Mouse (Mus musculus): ENCODE data around the gene Mpzl2. TPM values are rescaled to one million over a fixed set of nuclear protein-coding genes. Genes with fewer than 3 reads are reported as not detected.

Gene Mpzl2
- total RNA-seq (2017) = 0.31 and 3.3 TPM in 2 replicates

- ATAC-seq (replicated peaks in 1 of 2; ENCODE audit: insufficient read depth in 1 of 2, low FRiP score in 2 of 2, low TSS enrichment in 1 of 2, low read depth in 1 of 2, poor library complexity in 2 of 2, severe bottlenecking in 2 of 2) = no peak
Measured at GRCm38 (mm10) chr9:45039499-45039898, at the start of gene Mpzl2. Mpzl2 (plus strand) TSS chr9:45039799.

GRCm38 (mm10) chr9:44991821-44992220 is 47.8 kb upstream of the Mpzl2 start:
- ATAC-seq (replicated peaks in 1 of 2; ENCODE audit: insufficient read depth in 1 of 2, low FRiP score in 2 of 2, low TSS enrichment in 1 of 2, low read depth in 1 of 2, poor library complexity in 2 of 2, severe bottlenecking in 2 of 2) = no peak

GRCm38 (mm10) chr9:44992271-44992670 is 47.3 kb upstream of the Mpzl2 start:
- no peak for ATAC-seq (replicated peaks in 1 of 2; ENCODE audit: insufficient read depth in 1 of 2, low FRiP score in 2 of 2, low TSS enrichment in 1 of 2, low read depth in 1 of 2, poor library complexity in 2 of 2, severe bottlenecking in 2 of 2)

- no peak for ATAC-seq (replicated peaks in 1 of 2; ENCODE audit: insufficient read depth in 1 of 2, low FRiP score in 2 of 2, low TSS enrichment in 1 of 2, low read depth in 1 of 2, poor library complexity in 2 of 2, severe bottlenecking in 2 of 2)
Measured at GRCm38 (mm10) chr9:44993268-44993667, 46.3 kb upstream of the Mpzl2 start.

DNA sequence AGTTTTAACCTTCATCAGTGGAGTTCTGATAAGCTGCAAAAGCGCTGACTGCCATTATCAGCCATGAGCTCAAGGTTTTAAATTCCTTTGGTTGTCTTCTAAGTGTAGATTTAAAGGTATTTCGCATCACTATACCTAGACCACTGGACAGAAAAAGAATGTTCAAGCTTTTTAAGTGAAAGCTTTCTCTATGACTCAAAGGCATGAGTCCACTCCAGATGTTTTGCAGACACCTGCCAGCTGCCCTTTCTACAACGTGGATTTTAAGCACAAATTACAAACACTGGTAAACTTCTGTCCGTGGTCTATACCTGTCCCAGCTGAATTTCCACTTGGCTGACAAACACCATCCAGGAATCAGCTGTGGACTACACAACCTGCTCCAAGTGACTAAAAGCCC is 44.6 kb upstream of the Mpzl2 start:
- ATAC-seq (replicated peaks in 1 of 2; ENCODE audit: insufficient read depth in 1 of 2, low FRiP score in 2 of 2, low TSS enrichment in 1 of 2, low read depth in 1 of 2, poor library complexity in 2 of 2, severe bottlenecking in 2 of 2) = no peak

DNA sequence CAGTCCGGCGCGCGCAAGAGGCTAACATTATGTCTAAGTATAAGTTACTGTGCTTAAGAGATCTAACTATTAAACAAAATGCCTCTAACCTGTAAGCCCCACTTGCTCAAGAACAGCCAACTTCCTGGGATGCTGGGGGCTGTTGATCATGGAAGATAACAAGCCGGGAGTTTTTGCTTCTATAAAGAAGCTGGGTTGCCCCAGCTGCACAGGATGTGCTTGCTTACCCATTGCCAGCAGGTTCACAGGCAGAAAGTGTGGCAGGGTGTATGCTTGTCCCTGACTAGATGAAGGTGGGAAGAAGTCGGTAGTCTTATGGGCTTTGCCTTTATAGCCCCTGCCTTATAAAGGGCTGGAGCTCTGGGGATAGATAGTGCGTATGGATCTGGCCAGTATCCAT is 43.0 kb upstream of the Mpzl2 start:
- no peak for ATAC-seq (replicated peaks in 1 of 2; ENCODE audit: insufficient read depth in 1 of 2, low FRiP score in 2 of 2, low TSS enrichment in 1 of 2, low read depth in 1 of 2, poor library complexity in 2 of 2, severe bottlenecking in 2 of 2)

DNA sequence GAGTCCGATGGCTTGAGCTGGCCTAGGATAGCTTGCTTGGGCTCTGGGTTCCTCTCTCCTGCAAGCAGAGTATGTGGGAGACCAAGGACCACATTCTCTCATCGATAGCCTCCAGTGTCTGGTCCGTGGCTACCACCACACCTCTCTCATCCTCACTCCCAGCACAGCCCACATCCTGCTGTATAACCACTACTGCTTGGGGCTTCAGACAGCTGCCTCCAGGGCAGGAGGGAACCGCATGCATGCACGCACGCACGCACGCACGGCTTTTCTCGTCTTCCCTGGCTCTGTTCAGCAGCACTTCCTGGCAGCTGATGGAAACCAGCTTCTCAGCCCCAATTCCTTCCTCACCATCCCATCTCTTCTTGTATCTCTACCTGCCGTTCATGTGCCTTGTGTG is 41.5 kb upstream of the Mpzl2 start:
- ATAC-seq (replicated peaks in 1 of 2; ENCODE audit: insufficient read depth in 1 of 2, low FRiP score in 2 of 2, low TSS enrichment in 1 of 2, low read depth in 1 of 2, poor library complexity in 2 of 2, severe bottlenecking in 2 of 2) = peak in 1 of 2 experiments; percentile 32; a peak in 1 of 4 replicates

DNA sequence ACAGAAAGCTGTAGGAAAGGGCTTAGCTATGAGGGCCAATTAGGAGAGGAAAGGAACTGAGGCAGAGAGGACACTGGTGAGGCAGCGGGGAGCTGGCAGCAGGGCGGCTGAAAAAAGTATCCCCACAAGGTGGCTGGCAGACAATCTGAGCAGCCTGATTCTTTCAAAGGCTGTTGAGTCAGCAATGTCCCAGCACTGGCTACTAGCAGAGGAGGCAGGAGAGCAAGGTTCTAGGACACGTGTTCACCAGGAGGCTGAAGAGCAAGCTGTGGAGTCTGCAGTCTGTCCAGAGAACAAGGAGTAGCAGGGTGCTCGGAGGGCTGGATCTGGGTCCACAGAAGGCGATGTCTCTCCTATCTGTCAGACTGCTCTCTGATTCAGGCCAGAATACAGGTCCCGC is 40.4 kb upstream of the Mpzl2 start:
- ATAC-seq (replicated peaks in 1 of 2; ENCODE audit: insufficient read depth in 1 of 2, low FRiP score in 2 of 2, low TSS enrichment in 1 of 2, low read depth in 1 of 2, poor library complexity in 2 of 2, severe bottlenecking in 2 of 2) = no peak; a peak in 1 of 4 replicates

- no peak for ATAC-seq (replicated peaks in 1 of 2; ENCODE audit: insufficient read depth in 1 of 2, low FRiP score in 2 of 2, low TSS enrichment in 1 of 2, low read depth in 1 of 2, poor library complexity in 2 of 2, severe bottlenecking in 2 of 2)
Measured at GRCm38 (mm10) chr9:44999776-45000175, 39.8 kb upstream of the Mpzl2 start.

DNA sequence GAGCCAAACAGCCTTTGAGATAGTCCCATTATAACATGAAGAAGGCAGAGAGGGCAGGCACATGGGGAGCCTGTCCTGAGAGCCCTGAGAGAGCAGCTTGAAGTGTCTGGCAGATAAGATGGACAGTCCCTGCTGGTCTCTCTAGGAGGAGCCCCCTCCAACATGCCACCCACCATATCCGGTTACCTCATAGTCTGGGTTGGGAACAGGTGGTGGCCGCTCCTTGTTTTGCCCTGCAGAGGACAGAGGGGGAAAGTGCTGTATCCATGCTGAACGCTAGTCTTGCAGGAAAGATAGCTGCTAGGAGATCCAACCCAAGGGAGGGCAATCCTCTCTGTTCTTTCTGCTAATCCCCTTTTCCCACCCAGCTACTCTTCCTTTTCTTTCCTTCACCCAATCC is 39.4 kb upstream of the Mpzl2 start:
- no peak for ATAC-seq (replicated peaks in 1 of 2; ENCODE audit: insufficient read depth in 1 of 2, low FRiP score in 2 of 2, low TSS enrichment in 1 of 2, low read depth in 1 of 2, poor library complexity in 2 of 2, severe bottlenecking in 2 of 2)

- no peak for ATAC-seq (replicated peaks in 1 of 2; ENCODE audit: insufficient read depth in 1 of 2, low FRiP score in 2 of 2, low TSS enrichment in 1 of 2, low read depth in 1 of 2, poor library complexity in 2 of 2, severe bottlenecking in 2 of 2)
Measured at GRCm38 (mm10) chr9:45007404-45007803, 32.2 kb upstream of the Mpzl2 start.

GRCm38 (mm10) chr9:45008342-45008741 is 31.3 kb upstream of the Mpzl2 start:
- ATAC-seq (replicated peaks in 1 of 2; ENCODE audit: insufficient read depth in 1 of 2, low FRiP score in 2 of 2, low TSS enrichment in 1 of 2, low read depth in 1 of 2, poor library complexity in 2 of 2, severe bottlenecking in 2 of 2) = no peak

DNA sequence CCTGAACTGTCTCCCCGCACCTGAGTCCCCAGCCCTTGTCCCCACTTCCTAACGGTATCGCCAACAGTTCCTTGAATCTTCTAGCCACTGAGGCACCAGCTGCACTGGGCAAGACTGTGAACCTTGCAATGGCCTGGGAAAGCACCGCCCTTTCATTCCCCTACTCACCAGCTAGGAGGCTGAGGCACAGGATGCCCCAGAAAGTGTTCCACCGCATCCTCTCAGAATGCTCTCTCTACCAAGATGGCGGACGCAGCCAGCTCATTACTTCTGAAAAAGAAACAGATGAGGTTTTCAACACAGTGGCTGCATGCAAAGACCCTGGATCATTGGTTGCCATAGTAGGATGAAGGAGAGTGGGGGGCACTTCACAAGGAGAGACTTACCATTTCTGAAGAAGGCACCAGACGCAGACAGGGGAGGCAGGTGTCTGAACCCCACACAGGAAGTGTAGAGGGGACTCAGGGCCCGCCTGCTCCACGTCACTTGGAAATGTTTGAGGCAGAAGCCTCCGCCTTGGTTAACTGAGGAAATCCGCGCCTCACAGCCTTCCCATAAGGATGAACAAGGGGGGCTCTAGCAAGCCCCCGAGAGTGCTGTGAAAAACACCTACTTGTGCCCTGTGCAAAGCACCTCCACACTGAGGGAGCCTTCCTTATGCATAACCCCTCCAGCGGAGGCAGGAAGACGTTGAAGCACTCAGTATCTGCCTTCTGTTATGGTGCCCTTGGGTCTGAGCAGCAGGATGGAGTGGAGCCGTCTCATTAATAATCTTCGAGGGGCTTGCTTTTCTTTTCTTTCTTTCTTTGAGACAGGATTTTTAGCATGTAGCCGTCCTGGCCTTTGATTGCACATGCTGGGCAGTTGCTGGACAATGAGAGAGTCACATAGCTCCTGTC is 30.2 kb upstream of the Mpzl2 start, which contains the start of gene Cd3e:
Cd3e (minus strand) TSS at position 448 of the 899 bp plus-strand sequence.
- ATAC-seq (replicated peaks in 1 of 2; ENCODE audit: insufficient read depth in 1 of 2, low FRiP score in 2 of 2, low TSS enrichment in 1 of 2, low read depth in 1 of 2, poor library complexity in 2 of 2, severe bottlenecking in 2 of 2) = no peak

DNA sequence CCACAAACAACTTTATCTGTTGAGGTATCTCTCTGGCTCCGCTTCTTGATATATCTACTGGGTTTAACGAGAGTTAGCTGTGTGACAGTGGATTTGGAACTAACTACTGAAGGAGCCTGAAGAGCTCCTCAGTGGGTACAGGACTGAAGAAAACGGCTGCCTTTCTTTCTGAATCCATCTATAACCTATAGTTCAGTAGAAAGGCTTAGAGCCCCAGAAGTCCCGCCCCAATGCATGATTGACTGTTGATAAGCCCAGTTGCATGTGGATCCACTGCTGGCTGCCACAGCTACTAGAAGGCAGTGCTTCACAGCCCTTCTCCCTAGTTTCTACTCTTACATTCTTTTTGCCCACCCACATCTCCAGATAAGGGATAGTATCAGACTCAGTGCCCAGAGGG is 29.1 kb upstream of the Mpzl2 start:
- ATAC-seq (replicated peaks in 1 of 2; ENCODE audit: insufficient read depth in 1 of 2, low FRiP score in 2 of 2, low TSS enrichment in 1 of 2, low read depth in 1 of 2, poor library complexity in 2 of 2, severe bottlenecking in 2 of 2) = no peak

GRCm38 (mm10) chr9:45011291-45011690 is 28.3 kb upstream of the Mpzl2 start:
- no peak for ATAC-seq (replicated peaks in 1 of 2; ENCODE audit: insufficient read depth in 1 of 2, low FRiP score in 2 of 2, low TSS enrichment in 1 of 2, low read depth in 1 of 2, poor library complexity in 2 of 2, severe bottlenecking in 2 of 2)

- ATAC-seq (replicated peaks in 1 of 2; ENCODE audit: insufficient read depth in 1 of 2, low FRiP score in 2 of 2, low TSS enrichment in 1 of 2, low read depth in 1 of 2, poor library complexity in 2 of 2, severe bottlenecking in 2 of 2) = peak in 1 of 2 experiments; percentile 27; a peak in 1 of 4 replicates
Measured at GRCm38 (mm10) chr9:45014879-45015278, 24.7 kb upstream of the Mpzl2 start.

DNA sequence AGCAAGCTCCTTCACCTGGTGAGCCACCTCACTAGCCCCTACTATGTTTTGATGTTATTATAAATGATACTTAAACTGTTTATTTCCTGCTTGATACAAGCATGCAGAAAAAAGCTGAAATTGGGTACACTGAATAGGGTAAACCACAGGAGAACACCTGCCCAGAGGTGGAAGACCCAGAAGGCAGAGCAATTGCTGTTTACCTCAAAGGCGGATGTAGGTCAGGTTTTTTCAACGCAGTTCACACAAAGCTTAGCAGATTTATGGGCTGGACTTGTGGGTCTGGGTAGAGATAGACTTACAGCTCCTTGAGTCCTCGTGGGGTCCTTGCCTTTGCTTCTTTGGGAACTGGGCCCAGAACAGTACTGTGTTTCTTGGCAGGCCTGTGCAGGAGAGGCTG is 23.8 kb upstream of the Mpzl2 start:
- no peak for ATAC-seq (replicated peaks in 1 of 2; ENCODE audit: insufficient read depth in 1 of 2, low FRiP score in 2 of 2, low TSS enrichment in 1 of 2, low read depth in 1 of 2, poor library complexity in 2 of 2, severe bottlenecking in 2 of 2)

DNA sequence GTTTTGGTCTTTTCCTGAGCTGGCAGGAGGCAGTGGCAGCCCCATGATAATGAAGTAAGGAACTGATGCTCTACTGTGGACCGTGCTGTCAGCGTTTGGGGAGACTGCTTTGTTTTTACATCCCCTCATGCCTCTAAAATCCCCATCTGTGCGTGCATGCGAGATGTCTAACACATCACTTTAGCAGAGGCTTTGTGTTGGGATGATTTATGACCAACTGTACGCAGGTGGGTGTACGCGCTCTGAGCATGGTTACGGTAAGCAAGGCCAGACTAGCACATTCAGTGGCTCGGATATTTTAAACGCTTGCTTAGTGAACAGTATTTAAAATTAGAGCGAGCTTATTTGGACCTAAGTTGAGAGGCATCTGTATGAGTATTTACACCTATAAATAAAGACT is 21.6 kb upstream of the Mpzl2 start:
- ATAC-seq (replicated peaks in 1 of 2; ENCODE audit: insufficient read depth in 1 of 2, low FRiP score in 2 of 2, low TSS enrichment in 1 of 2, low read depth in 1 of 2, poor library complexity in 2 of 2, severe bottlenecking in 2 of 2) = no peak

DNA sequence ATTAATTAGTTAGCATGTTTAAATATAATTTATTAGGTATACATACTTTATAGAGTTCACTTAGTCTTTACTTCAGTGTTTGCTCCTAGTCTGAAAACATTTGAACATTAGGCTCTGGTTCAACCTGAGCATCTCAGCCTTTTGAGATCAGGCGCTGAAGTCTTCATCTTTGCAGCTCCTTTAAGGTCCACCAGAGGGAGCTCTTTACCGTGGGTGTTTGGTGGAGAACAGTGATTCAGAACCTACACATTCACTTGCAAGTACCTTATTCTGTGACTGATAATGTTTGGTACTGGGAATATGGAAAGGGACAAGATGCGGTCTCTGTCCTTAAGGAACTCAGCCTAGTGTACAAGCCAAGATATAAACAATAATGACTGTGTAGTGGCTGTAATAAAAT is 16.8 kb upstream of the Mpzl2 start:
- no peak for ATAC-seq (replicated peaks in 1 of 2; ENCODE audit: insufficient read depth in 1 of 2, low FRiP score in 2 of 2, low TSS enrichment in 1 of 2, low read depth in 1 of 2, poor library complexity in 2 of 2, severe bottlenecking in 2 of 2)
